Mouse (Mus musculus) cerebellum, adult 9-11 months (tissue): ENCODE measurements at regions not wholly inside any gene's neighbourhood (a gene's known extent, or its start where the extent isn't known, plus 50 kb on each side); places are given as distances from the start of the nearest gene placed in this dataset.
"Not testable (repeated sequence)": the region's sequence is repeated elsewhere in the genome, so short reads cannot be mapped to it uniquely, and the experiment has no call there.

ENCODE experiments used
- DNase-seq: peaks from one replicate; pipeline ENCODE4 v3.0.0; 2022

DNA sequence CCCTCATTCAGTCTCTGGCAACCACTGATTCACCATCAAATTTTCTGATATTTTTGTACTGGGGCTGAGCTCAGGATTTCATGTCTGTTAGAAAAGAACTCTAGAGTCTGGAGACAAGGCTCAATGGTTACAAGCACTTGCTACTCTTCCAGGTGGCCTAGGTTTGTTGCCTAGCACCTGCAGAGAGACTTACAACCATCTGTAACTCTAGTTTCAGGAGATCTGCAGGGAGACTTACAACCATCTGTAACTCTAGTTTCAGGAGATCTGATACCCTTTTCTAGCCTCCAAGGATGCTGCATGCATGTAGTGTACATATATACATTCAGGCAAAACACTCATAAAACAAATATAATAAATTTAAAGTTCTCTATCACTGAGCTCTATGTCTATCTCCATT lies 166.1 kb downstream of the Akr1d1 start:
- DNase-seq, result no peak

DNA sequence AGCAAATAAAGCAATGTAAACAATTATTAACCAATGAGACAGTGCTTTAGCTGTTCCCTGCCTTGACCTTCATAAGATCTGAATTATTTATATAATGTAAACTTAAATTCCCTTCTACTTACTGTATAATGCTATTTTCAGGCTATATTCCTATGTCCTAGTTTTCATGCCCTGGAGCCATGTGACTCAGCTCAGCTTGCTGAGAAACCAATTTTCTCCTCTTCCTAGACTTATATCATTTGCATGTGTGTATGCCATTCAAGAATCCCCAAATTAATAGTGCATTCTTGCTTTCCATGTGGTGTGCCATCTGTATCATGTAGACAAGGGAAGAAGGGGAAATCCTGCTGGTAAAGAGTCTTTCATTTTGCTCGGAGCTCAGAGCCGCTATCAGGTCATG lies 166.7 kb upstream of the Trim24 start:
- no peak for DNase-seq

DNA sequence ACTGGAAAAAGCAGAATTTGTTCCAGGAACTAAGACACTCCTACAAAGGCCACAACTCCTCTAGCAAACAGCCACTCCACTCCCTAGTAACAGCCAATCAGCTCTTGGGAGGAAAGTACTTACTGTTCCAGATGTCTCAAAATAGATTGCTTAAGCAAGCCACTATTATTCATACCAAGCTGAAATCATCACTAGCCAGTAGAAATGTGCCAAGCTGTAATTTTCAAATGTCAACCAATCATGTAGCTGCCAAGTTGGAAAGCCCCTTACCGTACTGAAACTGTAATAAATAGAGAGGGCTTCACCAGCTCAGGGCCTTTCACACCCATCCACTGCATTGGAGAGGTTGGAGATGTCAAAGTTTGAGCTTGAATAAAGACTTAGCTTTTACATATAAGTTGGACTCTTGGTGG lies 164.9 kb upstream of the Trim24 start:
- DNase-seq, result no peak

DNA sequence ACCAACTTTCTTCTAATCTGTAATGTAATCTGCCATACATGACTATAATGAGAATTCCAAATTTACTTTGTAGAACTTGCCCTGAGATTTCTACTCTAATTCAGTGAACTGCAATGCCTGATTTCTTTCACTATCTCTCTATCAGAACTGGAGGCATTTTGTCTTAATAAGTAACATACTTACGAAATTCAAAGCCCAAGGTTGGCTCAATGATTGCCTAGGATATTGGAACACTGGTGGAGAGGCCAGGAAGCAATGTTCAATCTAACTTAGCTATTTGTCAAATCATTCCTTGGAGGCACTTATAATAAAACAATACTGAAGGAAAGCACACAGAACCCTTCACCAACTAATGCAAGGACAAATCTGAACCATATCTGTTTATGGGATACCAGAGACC lies 162.9 kb upstream of the Trim24 start:
- not testable (repeated sequence) for DNase-seq

DNA sequence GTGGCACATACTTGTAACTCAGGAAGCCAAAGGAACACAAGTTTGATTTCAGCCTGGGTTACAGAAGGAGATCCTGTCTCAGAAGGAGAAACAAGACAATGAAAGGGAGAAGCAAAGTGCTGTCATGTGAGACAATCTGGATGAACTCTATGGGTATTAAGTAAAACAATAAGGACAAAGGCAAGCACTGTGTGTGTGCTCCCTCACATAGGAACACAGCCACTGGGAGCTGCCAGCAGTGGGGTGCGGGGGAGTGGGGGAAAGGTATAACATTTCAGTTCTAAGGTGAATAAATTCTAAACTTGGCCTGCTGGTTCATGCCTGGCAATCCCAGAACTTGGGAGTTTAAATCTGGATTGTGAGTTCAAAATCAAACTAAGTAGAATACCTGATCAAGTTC lies 158.8 kb upstream of the Trim24 start:
- DNase-seq, result no peak

DNA sequence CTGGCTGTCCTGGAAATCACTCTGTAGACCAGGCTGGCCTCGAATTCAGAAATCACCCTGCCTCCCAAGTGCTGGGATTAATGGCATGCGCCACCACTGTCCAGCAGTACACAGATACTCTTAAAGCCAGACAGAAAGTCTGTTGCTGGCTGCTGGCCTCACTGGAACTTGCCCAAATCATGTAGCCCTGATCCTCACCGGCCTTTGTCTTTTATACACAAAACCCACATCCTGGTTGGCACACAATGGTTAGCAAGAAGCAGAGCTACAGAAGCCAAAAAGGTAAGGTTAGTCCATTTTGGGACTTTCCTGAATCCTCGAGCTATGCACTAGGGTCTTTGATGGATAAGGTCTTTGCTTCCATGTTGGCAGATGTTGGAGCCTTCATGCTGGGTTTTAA lies 157.2 kb upstream of the Trim24 start:
- DNase-seq, result no peak

DNA sequence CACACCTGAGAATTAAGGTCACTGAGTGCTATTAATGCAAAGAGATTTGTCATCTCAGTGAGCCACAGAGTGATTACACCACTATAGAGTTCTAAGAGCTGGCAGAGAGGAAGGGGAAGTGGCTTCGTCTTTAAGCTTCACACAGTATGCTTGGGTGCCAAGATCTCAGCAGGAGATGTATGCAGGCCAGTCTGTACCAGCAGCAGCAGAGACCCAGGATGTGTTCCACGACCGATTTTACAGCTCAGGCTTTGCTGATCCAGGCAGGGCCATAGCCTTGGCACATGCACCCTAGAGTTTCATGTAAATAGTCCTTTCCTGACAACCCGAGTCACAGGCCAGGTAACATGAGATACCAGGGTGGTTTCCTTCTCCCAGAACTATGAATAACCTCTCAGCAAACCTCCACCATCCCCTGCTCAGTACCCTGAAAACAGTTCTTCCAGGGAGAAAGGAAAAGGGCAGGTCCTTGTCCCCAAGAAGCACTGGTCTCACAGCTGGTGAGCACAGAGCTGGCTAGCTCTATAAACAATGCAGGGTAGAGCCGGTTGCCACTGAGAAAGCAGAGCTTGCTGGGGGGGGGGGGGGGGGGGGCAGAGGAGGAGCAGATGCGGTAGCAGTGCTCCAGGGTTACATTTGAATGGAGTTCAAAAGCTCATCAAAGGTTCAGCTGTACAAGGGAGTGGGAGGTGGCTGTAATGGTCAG lies 156.2 kb upstream of the Trim24 start:
- peak; percentile 14 for DNase-seq

DNA sequence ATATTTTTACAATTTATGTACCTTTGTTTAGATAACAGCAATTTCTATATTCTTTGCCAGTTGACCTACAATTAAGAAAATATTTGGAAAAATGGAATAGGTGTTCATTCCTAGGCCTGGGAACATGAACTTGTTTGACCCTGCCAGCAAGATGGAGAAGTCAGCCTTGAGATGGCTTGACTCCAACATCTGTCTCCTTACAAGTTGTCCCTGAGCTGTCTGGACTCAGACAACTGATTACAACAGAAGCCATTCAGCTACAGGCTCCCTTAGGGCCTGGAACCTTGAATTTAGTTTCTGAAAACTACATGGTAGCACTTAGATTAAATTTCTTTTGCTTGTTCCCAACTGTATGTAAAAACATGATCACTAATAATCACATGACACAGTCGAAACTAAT lies 148.9 kb upstream of the Trim24 start:
- DNase-seq, result no peak

DNA sequence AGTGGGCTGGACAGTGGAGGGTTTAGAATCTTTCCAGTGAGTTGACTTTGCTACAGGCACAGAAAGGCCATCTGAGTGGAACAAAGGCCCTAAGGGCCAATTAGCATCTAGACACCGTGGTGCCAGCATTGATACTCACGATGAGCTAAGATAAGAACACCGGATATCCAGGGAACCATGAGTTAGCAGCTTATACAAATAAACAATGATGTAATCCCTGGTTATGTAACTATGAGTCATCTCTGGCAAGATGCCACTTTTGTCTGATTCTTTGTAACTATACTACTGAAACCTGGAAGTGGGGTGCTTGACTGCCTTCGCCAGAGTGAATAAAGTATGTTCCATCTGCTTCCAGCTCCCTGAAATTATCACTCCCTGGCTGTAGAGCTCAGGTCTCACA lies 147.3 kb upstream of the Trim24 start:
- DNase-seq, result peak; percentile 34

DNA sequence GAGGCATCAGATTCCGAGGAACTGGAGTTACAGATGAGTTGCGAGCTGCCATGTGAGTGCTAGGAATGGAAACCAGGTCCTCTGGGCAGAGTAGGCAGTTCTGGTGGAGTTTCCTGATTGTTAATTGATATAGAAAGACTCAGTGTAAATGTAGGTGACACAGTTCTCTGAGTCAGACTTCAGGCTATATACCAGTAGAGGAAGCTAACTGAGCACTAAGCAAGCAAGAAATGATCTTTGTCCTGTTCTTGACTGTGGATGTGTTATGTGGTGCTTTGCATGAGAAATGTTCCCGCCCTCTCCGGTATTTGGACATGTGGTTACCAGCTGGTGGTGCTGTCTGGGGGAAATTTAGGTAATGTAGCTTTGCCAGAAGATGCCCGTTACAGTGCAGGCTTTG lies 146.4 kb upstream of the Trim24 start:
- DNase-seq, result no peak

DNA sequence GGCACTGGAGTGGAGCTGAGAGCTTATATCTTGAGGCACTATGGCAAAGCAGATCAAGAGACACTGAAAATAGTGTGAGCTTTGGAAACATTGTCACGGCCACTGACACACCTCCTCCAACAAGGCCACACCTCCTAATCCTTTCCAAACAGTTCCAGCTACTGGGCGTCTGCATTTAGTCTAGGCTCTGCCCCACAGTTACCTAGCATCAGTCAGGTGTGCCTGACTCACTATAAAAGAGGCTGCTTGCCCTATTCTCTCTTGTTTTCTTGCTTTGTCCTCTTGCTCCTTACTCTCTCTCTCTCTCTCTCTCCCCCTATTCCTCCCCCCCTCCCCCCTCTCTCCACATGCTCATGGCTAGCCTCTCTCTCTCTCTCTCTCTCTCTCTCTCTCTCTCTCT lies 142.0 kb upstream of the Trim24 start:
- DNase-seq, result no peak

DNA sequence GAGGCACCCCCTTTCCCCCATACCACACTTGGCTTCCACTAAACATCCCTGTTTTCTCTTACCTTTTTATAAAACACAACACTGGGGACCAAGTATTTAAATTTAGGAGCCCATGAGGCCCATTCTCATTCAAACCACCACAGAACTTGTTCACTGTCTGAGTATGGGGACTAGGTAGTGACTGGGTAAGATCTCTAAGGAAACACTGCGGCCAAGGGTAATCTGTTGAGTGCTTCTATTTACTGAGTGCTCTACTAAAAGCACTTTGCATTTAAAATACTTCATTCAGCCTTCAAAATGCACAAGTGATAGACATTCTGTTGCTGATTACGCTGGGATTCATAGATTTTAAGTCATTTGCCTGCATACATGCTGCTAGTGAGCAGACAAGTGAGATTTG lies 141.4 kb upstream of the Trim24 start:
- DNase-seq, result no peak

DNA sequence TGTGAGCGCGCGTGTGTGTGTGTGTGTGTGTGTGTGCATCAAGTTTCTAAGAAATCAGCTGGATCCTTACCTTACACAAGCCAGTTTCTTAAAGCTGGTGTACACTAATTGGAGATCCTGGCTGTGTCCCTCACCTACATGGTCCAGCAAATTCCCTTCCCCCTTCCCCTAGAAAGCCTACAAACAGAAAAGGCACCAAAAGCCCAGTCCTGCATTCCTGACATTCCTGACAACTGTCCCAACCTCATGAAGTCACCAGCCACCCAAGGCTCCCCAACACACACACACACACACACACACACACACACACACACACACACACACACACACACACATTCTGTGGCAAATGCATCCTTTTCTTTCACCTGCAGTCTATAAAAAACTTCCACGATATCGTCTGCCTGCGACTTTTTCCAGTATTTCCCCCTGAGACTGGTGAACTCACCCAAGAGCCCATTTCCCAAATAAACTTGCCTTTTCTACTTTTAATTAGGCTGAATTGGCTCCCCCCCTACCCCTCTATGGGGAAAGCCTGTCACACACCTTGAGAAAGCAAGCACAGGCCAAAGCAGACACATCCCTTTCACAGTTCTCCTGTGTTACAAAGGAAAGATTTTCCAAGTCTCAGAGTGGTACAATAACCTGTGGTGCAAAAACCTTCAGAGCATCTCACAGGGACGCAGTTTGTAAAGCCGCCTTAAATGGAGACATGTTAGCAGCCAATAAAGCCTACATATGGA lies 139.9 kb upstream of the Trim24 start:
- DNase-seq, result no peak

DNA sequence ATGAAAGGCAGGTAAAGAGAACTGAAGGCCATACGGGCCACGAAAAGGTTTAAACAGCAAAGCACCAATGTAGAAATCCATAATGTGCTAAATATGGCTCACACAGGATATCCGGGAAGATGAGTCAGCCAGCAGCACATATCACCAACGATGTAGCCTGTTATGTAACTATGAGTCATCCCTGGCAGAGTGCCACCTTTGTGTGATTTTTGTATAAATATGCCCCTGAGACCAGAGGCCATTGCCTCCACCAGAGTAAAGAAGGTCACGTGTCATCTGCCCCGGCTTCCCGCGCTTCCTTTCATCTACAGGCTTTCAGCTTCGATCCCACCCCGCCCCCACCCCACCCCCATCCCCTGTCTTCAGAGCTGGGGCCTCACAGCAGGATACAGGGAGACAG lies 138.2 kb upstream of the Trim24 start:
- peak; percentile 42 for DNase-seq

DNA sequence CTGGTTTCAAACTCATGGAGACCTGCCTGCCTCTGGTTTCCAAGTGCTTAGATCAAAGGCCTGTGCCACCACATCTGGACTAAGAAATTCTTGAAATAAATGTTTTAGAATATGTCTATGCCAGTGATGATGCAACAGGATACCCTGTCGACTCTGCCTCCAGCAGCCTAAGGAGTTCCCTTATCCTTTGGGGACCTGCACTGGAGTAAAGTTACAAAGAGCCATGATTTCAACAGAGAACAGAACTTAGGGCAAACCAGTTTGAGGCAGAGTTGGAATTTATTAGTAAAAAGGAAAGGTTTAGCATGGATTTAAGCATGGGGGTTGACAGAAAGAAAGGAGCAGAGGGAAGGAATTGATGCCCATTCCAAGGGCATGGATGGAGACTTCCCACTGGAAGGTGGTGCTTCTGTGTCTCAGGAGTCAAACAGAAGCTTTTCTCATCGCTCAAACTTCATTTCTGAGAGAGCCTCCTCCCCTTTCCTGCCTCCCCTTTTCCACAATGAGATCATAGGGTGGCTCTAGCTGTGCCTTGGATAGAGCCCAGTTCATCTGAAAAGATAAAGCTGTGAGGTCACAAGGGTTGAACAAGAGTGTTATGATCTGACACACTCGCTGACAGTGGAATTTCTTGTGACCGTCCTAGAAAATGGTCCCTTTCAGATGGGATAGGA lies 135.2 kb upstream of the Trim24 start:
- DNase-seq, result no peak

DNA sequence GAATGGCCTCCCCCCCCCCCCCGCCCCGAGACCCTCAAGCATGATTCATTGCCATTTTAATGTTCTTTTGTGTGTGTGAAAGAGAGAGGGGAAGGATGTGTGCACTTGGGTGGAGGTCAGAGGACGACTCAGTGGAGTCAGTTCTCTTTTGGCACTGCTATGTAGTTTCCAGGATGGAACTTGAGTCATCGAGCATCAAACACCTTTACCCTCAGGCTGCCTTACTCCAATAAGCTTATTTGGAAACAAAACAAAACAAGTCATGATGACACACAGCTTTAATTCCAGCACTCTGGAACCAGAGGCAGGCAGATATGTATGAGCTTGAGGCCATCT lies 134.7 kb upstream of the Trim24 start:
- no peak for DNase-seq

DNA sequence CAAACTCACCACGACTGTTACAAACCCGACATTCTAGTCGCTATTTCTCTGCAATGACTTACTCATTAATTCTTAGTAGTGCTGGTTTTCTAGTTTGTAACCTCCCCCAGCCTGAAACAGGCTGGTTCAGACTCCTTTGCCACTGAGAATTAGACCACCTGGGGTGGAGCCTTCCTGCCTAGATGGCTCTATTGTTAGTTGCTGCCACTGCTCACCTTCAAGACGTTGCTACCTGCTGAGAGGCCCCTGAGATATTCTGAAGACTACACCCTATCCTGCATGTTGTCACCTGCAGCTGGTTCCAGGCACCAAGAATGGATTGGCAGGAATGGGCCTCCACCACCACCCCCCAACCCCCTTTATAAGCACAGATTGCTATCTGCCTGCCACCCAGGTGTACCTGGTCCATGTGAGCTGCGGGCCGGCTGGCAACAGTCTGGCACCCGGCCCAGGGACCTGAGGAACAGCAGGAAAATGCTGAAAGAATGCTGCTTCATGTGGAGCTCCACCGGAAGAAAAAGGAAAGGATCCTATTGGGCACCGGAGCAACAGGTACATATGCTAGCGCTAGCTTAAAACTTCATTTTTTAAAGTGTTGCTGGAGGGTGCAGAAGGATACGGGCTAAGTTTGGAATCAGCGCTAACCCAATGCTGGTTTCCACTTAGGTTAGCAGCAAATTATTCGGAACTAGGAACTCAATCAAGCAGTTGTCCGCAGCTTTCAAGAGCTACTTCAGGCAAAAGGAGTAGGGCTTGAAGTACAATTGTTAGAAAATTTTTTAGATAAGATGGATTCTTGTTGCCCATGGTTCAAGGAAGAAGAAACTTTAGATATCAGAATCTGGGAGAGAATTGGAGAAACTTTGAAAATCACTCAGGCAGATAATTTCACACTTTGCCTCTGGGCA lies 129.4 kb upstream of the Trim24 start:
- no peak for DNase-seq

DNA sequence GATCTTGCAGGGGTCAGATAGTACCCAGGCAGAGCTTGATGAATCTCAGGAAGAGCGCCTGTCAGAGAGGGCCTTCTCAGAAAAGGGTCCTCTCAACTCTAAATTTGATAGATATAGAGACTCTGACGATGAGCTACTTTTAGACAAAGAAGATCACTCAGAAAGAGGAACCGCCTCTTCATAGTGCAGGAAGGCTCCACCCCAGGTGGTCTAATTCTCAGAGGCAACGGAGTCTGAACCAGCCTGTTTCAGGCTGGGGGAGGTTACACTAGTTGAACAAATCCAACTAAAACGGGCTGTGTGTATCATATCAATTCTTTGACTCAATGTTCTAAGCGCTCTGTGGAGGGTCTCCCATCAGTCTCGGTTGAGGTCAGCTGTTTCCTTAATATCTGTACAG lies 128.7 kb upstream of the Trim24 start:
- DNase-seq, result not testable (repeated sequence)

DNA sequence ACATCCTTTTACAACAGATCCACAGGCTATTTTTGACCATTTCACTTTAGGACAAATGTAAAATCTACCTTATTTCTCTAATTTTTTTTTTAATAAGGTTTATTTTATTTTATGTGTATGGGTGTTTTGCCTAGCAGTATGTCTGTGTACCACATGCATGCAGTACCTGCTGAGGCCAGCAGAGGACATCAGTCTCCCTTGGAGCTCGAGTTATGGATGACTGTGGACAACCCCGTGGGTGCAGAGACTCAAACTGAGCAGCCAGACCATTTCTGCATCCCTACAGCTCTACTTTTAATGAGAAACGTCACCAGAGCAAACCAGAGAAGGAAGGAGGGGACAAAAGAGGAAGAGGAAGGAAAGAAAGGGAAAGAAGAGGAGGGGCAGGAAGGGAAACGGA lies 125.9 kb upstream of the Trim24 start:
- no peak for DNase-seq

DNA sequence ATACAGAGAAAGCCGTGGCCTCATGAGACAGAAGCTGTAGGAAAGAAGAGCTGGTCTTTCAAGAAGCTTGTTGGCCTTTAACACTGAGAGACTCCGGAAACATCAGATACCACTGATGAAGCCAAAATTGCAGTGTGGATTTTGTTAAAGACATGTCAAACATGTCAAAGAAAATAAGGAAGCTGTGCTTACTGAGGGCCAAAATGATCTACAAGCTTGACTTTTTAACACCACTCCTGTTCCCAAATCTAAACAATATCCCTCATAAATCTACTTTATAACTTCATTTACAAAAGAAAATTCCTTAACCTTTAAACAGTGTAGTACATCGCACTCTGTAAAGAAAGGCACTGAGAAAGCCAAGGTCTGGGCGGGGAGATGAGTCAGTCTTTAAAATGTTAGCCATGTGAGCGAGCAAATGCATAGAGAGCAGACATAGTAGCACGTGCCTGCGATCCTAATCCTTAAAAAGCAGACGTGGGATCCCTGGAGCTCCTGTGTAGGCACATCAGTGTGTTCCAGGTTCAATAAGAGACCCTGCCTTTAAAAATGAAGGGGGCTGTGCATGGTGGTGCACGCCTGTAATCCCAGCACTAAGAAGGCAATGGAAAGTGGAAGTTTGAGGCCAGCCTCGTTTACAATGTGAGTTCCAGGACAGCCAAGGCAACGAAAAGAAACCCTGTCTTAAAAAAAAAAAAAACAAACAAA lies 125.1 kb upstream of the Trim24 start:
- DNase-seq, result no peak

DNA sequence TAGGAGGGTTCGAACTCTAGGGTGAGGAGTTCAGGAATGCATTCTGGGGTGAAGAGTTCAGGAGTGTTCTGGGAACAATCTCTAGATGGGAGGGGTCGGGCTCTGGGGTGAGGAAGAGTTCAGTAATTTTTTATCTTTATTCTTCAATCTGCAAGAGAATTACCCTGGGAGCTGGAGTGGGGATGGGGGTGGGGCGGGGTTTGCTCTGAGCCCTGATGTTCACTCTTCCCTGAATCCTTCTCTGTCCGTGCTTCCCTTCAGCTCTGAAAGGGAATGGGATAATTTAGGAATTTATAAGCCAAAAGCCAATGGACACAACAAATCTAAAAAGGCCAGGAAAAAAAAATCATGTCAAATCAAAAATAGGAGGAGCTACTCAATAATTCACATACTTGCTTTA lies 122.8 kb upstream of the Trim24 start:
- not testable (repeated sequence) for DNase-seq

DNA sequence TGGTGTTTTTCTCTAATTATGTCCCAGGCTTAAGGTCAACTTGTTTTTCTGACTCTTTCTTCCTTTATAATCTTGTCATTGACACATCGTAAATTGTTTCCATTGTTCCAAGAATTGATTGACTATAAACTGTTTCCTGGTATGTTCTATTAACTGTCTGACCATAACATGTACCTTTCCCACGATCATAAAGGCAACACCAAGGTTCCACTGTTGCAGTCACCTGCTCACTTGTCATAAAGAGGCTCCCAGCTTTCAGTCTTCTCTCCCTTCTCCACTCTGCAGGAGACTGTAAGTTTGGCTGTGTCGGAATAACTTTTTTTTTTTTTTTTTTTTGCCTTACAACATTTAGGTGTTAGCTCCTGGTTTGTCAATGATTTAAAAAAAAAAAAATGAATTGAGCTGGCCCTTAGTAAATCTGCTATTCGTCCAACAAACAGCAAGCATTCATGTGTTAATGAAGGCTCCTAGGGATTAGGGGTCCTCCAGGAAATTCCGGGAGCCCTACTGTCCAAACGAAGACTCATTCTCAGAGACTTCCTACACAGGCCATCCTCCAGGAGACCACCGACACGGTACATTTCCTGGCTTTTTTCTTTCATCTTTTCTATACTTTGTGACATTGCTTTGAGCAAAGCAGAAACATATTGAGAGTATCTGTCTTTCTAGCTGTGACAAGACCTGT lies 122.2 kb upstream of the Trim24 start:
- DNase-seq, result no peak
